Mouse (Mus musculus): ENCODE measurements around the gene Sik2.
A peak's percentile ranks its signal among the peaks of the same experiment; 100 is the strongest.

Sik2 gene

DNA sequence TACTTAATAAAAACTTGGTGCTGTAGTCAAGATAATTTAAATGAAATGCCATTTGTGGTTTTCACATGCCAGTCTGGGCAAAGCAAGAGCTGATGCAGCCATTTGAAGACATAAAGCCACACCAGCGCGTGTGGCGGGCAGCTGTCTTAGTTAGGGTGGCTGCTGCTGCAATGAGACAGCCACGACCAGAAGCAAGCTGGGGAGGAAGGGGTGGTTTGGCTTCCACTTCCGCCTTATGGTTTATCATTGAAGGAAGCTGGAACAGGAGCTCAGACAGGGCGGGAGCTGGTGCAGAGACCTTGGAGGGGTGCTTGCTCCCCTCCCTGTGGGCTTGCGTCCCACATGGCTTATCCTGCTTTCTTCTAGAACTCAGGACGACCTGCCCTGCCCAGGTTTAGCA lies 143.1 kb downstream of the Sik2 start:
- DNase-seq (ENCODE audit: low spot score): no peak

DNA sequence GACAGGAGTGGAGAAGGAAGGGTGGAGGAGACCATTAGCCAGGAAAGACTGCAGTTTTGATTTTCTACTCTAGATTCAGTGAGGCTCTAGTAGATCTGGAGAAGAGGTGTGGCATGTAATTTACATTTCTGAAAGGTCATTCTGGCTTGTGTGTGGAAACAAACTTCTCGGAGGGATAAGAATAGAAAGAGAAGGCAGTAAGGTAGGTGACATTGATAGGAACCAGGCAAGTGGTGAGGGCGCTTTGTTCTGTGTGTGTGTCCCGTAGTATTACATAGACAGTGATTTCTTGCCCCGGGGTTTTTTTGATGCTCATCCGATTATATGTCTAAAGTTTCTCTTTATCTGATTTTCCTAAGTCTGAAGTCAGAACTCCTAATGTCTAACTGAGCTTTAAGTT lies 144.0 kb downstream of the Sik2 start:
- DNase-seq (ENCODE audit: low spot score): no peak

DNA sequence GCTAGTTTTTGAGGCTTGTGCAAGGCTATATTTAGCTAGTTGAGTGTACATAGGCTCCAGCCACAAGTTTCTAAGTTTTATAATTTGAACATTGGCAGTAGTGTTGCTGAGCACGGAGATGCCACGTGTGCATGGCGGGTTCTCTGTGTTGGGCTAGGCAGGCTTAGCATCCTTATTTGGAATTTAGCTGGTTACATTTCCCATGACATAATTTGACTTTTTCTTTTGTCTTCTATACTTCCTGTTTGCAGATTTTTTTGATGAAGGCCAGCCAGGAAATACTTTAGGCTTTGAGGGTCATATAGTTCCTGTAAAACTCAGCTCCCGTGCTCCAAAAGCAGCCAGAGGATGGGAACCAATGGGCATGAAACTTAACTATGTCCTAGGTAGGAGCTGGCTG lies 145.0 kb downstream of the Sik2 start:
- DNase-seq (ENCODE audit: low spot score): no peak

DNA sequence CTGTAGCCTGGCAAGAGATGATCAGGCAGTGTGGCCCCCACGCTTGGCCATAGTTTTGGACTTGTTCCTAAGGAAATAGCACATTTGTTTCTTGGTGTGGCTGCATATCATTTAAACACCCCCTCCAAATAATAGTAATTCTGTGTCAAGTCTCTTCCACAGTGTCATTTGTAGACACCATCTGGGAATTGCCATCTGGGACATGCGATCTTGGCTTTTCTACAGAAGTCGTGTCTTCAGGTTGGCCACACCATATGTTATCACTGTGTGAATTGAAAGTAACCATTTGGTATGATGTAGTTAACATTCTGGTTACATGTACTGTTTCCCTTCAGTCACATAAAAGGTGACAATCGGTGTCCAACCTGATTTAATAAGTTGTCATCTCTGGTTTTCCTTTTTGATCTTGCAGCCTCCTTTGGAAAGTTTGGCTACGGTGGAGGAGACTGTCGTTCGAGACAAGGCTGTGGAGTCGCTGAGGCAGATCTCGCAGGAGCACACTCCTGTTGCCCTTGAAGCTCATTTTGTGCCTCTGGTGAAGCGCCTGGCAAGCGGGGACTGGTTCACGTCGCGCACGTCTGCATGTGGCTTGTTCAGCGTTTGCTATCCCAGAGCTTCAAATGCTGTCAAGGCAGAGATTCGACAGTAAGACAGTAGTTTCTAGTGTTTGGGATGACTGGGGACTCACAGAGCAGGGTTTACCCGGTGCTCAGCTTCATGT lies 147.6 kb downstream of the Sik2 start:
- DNase-seq (ENCODE audit: low spot score): no peak

DNA sequence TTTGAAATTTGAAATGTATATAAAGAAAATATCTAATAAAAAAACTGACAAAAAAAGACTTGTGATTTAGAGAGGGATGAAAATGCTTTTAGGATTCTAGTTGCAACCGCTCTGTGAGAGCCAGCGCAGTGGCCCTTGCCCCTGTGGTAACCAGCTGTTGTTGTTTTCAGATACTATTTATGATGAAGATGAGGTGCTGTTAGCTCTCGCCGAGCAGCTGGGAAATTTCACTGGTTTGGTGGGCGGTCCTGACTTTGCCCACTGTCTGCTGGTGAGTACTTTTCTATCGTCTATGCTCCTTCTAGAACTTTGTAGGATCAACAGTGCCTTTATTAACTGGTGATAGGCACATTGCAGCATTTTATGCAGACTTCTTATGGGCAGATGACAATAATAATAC lies 150.2 kb downstream of the Sik2 start:
- no peak for DNase-seq (ENCODE audit: low spot score)

DNA sequence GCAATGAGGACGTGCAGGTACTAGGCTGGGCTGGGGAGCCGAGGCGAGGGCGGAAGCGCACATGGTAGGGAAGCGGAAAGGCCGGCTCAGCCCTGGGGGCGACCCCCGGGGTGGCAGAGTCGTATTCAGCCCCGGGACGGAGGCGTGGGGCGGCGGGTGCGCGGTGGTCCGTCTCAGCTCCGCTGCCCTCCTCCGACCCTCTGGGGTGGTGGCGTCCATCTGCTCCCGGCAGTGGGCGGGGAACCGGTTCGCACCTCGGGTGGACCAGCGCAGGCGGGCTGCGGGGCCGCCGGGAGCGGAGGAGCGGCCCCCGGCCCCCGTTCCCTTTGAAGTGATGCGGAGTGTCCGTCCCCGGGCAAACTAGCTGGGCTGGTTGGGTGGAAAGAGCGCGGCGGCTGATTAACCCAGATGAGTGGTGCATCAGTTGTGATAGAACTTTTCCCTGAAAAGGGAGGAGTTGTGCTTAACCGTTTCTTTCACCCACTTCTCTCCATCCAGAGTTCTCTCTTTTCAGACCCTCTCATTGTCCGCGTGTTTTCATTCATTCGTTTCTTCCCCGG lies 151.7 kb downstream of the Sik2 start:
- DNase-seq (ENCODE audit: low spot score): no peak

DNA sequence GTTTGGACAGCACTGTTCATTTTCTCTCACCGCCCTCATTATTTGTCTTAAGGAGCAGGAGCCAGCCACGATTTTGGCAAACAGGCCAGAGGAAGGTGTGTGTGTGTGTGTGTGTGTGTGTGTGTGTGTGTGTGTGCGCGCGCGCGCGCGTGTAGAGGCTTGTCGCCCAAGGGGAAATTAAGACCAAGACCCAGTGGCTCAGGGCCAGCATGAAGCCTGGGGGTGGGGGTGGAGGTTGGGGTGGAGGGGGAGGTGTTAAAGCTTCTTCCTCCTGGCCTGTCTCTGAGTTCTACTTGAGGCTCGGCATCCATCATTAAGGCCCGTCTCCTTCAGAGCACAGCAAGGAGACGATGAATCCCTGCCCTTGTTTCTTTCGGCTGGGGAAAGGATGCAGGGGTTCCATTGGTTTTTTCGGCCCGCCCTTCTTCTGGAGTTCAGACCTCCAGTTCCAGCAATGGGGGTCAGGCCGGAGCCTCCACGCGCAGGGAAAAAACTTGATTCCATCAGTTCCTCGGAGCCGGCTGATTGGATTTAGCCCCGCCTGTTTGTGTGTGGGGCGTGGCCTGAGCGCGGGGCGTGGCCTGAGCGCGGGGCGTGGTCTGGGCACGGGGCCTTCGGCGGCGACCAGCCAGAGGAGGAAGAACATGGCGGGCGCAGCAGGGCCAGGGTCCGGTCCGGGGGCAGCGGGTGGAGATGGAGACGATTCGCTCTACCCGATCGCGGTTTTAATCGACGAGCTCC lies 152.4 kb downstream of the Sik2 start:
- peak; percentile 93 for DNase-seq (ENCODE audit: low spot score)

DNA sequence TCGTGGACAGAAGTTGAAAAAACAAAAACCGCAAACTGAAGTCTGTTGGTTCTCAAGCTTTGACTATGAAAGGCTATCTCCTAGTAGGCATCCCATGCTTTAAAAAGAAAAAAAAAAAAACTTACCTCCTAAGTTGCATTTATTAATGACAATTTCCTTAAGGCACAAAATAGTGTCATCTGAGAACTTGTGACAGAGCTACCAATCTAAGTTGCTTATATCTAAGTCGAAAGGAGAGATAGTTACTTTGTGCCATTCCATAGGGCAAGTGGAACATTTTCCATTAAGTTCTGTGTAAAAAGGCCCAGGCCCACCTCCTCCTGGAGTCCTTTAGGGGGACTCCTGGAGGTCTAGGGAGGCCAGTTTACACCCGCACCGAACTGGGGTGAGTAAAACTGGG lies 153.1 kb downstream of the Sik2 start:
- no peak for DNase-seq (ENCODE audit: low spot score)

DNA sequence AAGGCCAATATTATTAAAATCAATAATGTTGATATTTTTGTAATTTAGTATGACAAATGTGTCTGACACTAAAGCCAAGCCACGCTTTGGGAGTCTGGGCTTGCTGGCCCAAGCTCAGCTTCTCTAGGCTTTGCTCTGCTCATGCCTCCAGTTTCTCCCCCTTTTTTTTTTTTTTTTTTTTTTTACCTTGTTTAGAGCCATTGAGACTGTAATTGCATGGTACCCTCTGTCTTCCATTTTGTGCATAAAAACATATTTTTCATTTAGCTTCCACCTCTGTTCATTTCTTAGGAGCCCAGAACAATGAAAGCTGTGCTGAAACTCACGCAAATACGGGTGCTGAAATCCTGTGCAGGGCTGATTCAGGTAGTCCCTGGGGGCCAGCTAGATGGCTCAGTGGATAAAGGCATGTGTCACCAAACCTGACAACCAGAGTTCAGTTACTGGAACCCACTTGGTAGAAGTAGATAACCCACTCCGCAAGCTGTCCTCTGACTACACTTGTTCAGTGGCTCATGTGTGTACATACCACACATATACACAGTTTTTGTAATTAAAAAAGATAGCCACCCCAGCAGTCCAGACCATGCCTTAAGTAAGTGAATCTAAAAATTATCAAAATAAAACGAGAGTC lies 153.6 kb downstream of the Sik2 start:
- no peak for DNase-seq (ENCODE audit: low spot score)

DNA sequence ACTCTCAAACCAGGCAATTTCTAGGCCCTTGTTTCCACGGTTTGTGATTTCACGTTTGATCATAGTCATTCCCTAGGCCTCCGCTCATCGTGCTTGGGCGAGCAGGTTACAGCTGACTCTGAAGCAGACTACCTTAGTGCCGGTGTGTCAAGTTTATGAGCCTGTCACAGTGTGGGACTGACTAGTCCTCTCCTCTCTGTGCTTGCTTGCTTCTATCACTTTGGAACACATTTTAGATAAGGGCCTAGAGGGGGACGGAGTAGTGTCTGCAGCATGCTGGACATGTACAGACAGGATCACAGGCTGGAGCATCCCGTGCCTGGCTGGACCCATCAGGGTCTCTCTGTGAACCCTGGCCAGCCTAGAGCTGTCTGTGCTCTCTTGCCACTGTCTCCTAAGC lies 154.5 kb downstream of the Sik2 start:
- no peak for DNase-seq (ENCODE audit: low spot score)

DNA sequence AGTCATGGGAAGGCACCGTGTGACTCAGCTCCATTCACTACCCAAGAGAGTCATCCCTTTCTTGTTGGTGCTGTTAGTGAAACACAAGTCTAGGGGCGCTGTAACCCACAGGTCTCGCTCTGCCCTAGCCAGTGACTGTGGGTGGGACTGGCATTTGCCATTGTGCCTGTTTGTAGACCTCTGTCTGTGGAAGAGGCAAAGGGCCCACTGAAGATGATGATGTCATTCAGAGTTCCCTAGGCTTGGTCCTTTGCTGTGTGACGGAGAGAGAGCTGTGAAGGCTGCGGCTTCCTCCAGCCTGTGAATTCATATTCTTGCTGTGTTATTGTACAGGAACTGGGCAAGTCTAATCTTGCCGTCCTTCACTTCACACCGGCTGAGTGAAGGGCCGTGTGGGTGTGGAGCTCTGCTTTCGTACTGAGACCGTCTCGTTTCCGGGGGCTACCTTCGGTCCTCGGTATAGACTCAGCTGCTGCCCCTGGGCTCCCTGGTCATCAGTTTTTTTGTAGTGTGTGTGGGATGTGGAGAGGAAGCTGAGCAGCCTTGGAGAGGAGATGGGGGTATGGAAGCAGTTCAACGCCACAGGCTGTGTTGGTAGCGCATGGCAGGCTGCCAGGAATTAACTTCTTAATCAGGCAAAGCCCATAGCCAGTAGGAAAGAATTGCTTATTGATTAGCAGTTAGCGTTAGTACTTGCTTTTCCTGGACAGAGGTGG lies 156.1 kb downstream of the Sik2 start:
- DNase-seq (ENCODE audit: low spot score): peak; percentile 6

DNA sequence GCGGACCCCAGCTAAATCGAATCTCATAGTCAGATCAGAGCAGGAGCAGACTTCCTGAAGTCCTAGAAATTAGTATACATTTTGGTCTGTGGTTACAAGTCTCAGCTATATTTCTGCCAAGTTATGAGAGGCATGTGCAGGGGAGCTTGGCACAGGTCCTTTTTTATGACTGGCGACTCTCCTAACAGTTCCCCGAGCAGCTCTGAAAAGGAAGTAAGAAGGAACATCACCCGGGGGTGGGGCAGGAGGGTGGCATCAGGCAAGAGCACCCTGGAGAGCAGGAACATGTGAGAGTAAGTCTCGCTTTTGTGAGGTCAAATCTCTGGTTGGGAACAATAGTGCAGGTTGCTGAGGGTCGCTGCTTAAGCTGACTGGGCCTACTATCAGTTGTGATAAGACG lies 158.2 kb downstream of the Sik2 start:
- no peak for DNase-seq (ENCODE audit: low spot score)

DNA sequence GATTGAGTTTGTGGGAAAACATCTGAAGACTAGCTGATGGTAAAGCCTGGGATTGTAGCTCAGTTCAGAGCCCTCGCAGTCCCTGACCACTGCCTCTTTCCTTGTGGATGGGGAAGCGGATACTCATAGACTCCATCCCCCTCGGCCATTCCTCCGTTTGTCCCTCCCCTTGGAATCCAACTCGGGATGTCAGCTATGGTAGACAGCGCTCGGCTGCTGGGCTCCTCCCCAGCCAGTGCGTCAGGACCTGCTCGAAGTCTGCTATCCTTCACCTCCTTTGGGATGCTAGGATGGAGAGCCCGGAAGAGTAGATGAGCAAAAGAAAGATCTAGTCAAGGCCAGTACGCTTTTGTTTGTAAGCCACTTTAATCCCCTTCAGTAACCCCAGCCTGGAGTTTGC lies 158.6 kb downstream of the Sik2 start:
- no peak for DNase-seq (ENCODE audit: low spot score)

DNA sequence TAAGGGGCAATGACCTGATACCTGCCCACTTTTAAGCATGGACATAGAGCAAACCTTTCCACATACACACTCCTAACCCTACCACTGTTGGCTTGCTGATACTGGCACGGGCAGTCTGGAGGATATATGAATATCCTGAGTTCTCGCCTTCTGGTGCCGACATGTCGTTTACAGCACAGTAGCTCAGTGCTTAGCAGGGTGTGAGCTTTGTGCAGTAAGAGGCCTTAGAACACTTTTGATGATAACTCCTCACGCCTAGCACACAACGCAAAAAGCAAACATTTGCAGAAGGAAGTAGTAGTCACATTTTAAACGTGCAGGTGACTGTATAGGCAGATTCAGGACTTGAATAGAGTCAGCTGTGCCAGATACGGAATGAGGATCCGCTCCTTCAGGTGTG lies 159.1 kb downstream of the Sik2 start:
- DNase-seq (ENCODE audit: low spot score): no peak

DNA sequence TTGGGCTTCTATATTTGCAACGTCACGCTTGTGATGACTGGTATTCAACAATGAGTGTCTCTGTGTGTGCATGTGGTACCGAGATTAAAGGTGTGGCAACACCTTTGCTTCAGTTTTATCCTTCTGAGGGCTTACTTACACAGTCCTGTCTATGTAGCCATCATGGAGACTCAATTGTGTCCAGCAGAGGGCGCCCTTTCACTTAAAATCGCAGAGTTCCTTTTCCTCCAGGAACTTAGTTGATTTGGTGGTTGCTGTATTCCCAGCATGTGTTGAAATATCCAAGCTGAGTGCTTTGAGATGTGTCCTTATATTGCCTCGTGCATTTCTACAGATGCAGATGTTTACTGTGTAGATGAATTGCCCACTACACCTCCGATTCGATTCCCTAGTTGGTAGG lies 159.6 kb downstream of the Sik2 start:
- peak; percentile 92 for DNase-seq (ENCODE audit: low spot score)

DNA sequence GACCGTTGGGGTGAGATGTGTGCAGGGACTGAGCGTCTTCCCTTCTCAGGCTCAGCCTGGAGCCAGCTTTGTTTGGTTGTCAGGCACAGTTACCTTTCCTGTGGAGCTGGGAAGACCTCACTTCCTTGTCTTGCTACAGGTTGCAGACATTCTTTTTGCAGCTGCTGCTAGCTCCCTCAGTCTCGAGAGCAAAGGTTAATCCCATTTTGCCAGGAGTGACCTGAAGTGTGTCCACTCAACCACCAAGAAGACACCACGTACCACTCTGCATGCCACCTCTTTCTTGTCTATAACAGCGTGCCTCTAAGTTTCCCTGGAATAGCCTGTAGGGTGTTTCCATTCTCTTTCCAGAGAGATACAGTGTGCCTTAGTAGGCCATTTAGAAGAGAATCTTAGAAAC lies 160.1 kb downstream of the Sik2 start:
- DNase-seq (ENCODE audit: low spot score): no peak

DNA sequence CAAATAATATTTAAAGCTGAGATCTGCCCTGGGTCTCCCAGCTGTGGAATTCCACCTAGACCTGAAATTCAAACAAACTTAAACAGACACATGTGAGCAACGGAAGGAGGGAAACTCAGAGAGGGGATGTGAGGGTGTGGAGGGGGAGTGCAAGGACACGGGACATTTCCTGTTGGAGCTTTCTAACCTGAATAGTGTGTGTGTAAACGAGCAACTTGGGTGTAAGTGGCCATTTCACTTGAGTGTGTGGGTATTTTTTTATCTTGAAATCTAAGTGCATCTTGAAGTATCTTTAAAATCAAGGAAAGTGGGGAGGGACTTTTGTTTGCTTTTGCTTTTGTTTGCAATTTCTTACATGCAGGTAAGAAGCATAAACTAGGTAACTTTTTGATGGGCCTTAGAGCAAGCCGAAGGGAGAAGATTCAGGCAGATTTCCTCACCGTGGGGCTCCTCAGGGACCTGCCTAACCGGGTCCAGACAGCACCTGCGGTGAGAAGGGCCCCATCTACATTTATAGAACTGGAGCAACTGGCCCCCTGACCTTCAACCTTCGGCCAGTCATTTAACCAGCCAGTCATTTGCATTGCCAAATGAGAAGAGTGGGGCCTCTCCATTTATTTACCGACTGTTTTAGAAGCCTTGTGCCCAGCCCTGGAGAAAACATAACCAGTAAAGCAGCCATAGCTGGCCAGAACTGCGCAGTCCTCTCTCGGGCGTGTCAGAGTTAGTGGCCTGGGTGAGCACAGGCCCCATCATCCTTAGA lies 161.1 kb downstream of the Sik2 start:
- no peak for DNase-seq (ENCODE audit: low spot score)

DNA sequence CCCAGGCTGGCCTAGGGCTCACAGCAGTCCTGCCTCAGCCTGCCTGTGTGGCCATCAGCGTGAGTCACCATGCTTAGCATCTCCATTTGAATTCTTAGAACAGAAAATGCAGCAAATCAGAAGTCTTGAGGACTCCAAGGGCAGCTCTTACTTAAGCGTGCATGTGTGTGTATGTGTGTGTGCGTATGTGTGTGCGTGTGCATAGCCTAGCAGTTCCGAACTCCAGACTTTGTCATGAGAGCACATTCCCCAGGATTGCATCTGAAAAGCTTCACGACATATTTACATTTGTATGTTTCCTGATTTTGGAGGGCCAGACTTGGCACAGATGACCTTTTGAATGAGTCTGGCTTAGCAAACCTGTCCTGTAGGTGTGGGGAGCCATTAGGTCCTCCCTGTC lies 161.7 kb downstream of the Sik2 start:
- DNase-seq (ENCODE audit: low spot score): no peak

DNA sequence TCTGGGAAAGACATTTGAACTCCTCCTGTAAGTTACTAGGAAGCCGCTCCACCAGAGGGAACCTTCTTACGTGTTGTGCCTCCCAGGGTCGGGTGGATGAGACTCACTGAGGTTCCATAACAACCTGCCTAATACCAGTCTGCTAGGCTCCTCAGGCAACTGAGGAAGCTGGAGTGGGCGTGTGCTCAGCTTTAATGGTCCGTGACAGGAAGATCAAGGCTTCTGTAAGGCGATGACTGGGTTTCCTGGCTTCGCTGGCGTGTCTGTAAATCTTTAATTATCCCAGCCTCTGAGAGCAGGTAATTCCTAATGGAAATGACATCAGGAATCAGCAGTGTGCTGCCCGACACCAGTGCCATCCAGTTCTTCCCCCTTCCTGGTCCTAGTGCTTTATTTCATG lies 163.3 kb downstream of the Sik2 start:
- no peak for DNase-seq (ENCODE audit: low spot score)

DNA sequence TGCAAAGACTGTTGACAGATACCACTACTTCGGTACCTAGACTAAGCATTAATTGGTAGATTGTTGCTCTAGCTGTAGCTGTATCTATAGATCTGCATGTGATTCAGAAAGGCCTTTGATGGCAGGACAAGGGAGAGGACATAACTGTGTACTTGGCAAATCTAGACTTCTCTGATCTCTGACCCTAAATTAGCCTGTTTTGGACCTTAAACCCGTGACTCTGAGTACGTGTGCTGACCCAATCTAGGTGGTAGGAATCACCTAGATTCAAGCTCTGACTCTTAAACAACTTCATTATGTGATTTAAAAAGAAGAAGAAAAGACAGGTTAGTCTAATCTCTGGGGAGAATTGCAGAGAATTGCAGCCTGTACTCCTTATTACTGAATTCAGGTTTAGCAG lies 163.8 kb downstream of the Sik2 start, which contains the start of gene Ppp2r1b:
Gene Ppp2r1b, plus strand, starts transcription at position 221 of the 400 bp plus-strand sequence.
- no peak for DNase-seq (ENCODE audit: low spot score)
